ENCODE assay signal across 15 mouse cellular contexts in genomic region chr7:126168584-126168983, GRCm38 (mm10).
"Had no signal": no experiment of that assay in that cellular context is flagged by ENCODE, and none has a peak within 500 bp of the region (broad histone marks: within the 10 kb centered on the region; RNA-seq: fewer than 3 reads in every experiment).

No protein-coding gene starts in this region.

- H3K27me3 ChIP-seq: intestine, embryonic 15.5 days; neural tube, embryonic 15.5 days had no signal

- H3K4me1 ChIP-seq: intestine, embryonic 15.5 days; midbrain, embryonic 10.5 days; neural tube, embryonic 15.5 days had no signal

- H3K4me3 ChIP-seq: intestine, embryonic 15.5 days; layer of hippocampus, adult 2 months; midbrain, embryonic 10.5 days; myocyte; neural tube, embryonic 15.5 days had no signal

- ATAC-seq: intestine, embryonic 15.5 days had no signal

- H3K27ac ChIP-seq: intestine, embryonic 15.5 days; layer of hippocampus, adult 2 months; liver, embryonic 14.5 days; midbrain, embryonic 10.5 days; neural tube, embryonic 15.5 days had no signal

- H3K9me3 ChIP-seq: intestine, embryonic 15.5 days; midbrain, embryonic 10.5 days; neural tube, embryonic 15.5 days had no signal

- DNase-seq: kidney, adult 18-20 months; kidney, postnatal 10 days; kidney, postnatal 4 days; left cerebral cortex, postnatal 4 days; lung, adult 2 months; lung, postnatal 10 days; midbrain, embryonic 14.5 days; thymus, adult 18-20 months; thymus, postnatal 14 days had no signal

- H3K9ac ChIP-seq: intestine, embryonic 15.5 days; liver, embryonic 14.5 days; neural tube, embryonic 15.5 days had no signal

- H3K4me2 ChIP-seq: intestine, embryonic 15.5 days; neural tube, embryonic 15.5 days had no signal
